Mouse (Mus musculus) layer of hippocampus, adult 9-10 months (tissue): ENCODE measurements around the gene Pex7.
A peak's percentile ranks its signal among the peaks of the same experiment; 100 is the strongest.
"Not testable (repeated sequence)": the region's sequence is repeated elsewhere in the genome, so short reads cannot be mapped to it uniquely, and the experiment has no call there.

Experiments used
- DNase-seq: peaks from one replicate; pipeline ENCODE4 v3.0.0; 2022; ENCODE audit warnings: low spot score

The Pex7 gene

GRCm38 (mm10) chr10:19933511-19934383, 26.3 kb upstream of the Pex7 start:
- peak; percentile 45 for DNase-seq

GRCm38 (mm10) chr10:19932986-19933385, 25.5 kb upstream of the Pex7 start:
- no peak for DNase-seq

GRCm38 (mm10) chr10:19928205-19928604, 20.7 kb upstream of the Pex7 start:
- DNase-seq = no peak

GRCm38 (mm10) chr10:19926391-19926897, 19.0 kb upstream of the Pex7 start:
- DNase-seq = not testable (repeated sequence)

- DNase-seq = no peak
Measured at GRCm38 (mm10) chr10:19924256-19924655, 16.8 kb upstream of the Pex7 start.

- DNase-seq = no peak
Measured at GRCm38 (mm10) chr10:19922410-19922809, 14.9 kb upstream of the Pex7 start.

- no peak for DNase-seq
Measured at GRCm38 (mm10) chr10:19915301-19915700, 7.8 kb upstream of the Pex7 start.

- no peak for DNase-seq
Measured at GRCm38 (mm10) chr10:19913806-19914205, 6.3 kb upstream of the Pex7 start.

- no peak for DNase-seq
Measured at GRCm38 (mm10) chr10:19911583-19911982, 4.1 kb upstream of the Pex7 start.

GRCm38 (mm10) chr10:19910516-19910915, 3.0 kb upstream of the Pex7 start:
- DNase-seq = no peak

GRCm38 (mm10) chr10:19908076-19908475, 587 bp upstream of the Pex7 start:
- no peak for DNase-seq

GRCm38 (mm10) chr10:19904077-19904820, 3.2 kb downstream of the Pex7 start:
- DNase-seq = no peak

- DNase-seq = no peak
Measured at GRCm38 (mm10) chr10:19901992-19902391, 5.5 kb downstream of the Pex7 start.

GRCm38 (mm10) chr10:19900191-19900590, 7.3 kb downstream of the Pex7 start:
- DNase-seq = no peak

- no peak for DNase-seq
Measured at GRCm38 (mm10) chr10:19893976-19894375, 13.5 kb downstream of the Pex7 start.

- DNase-seq = no peak
Measured at GRCm38 (mm10) chr10:19893146-19893545, 14.3 kb downstream of the Pex7 start.

GRCm38 (mm10) chr10:19891686-19892085, 15.8 kb downstream of the Pex7 start:
- DNase-seq = no peak

GRCm38 (mm10) chr10:19889908-19890307, 17.6 kb downstream of the Pex7 start:
- DNase-seq = no peak

- no peak for DNase-seq
Measured at GRCm38 (mm10) chr10:19886249-19886648, 21.2 kb downstream of the Pex7 start.

GRCm38 (mm10) chr10:19884409-19884808, 23.1 kb downstream of the Pex7 start:
- DNase-seq = no peak

- no peak for DNase-seq
Measured at GRCm38 (mm10) chr10:19880437-19880836, 27.1 kb downstream of the Pex7 start.

- no peak for DNase-seq
Measured at GRCm38 (mm10) chr10:19879161-19879560, 28.3 kb downstream of the Pex7 start.

GRCm38 (mm10) chr10:19877679-19878078, 29.8 kb downstream of the Pex7 start:
- no peak for DNase-seq
